Mouse (Mus musculus): Measurements from ENCODE around the gene Dok4.
"Not testable (repeated sequence)": the region's sequence is repeated elsewhere in the genome, so short reads cannot be mapped to it uniquely, and the experiment has no call there.

The Dok4 gene

GRCm38 (mm10) chr8:94841183-94841582 is 34.9 kb downstream of the Dok4 start:
- DNase-seq (ENCODE audit: low spot score in 2 of 2) = no peak

GRCm38 (mm10) chr8:94838600-94838999 is 37.5 kb downstream of the Dok4 start:
- peak in 1 of 2 experiments; percentile 68 for DNase-seq (ENCODE audit: low spot score in 2 of 2)

- DNase-seq (ENCODE audit: low spot score in 2 of 2) = peak; percentile 83 to 94
Measured at GRCm38 (mm10) chr8:94837662-94838574, 38.2 kb downstream of the Dok4 start, which contains the start of the genes Coq9 and Ciapin1. Gene Coq9, plus strand, starts transcription at chr8:94838321. Gene Ciapin1, minus strand, starts transcription at chr8:94838358.

- no peak for DNase-seq (ENCODE audit: low spot score in 2 of 2)
Measured at GRCm38 (mm10) chr8:94836456-94837240, 39.5 kb downstream of the Dok4 start.

- DNase-seq (ENCODE audit: low spot score in 2 of 2) = not testable (repeated sequence)
Measured at GRCm38 (mm10) chr8:94835751-94836150, 40.4 kb downstream of the Dok4 start.

- not testable (repeated sequence) for DNase-seq (ENCODE audit: low spot score in 2 of 2)
Measured at GRCm38 (mm10) chr8:94833901-94834405, 42.2 kb downstream of the Dok4 start.

- DNase-seq (ENCODE audit: low spot score in 2 of 2) = no peak
Measured at GRCm38 (mm10) chr8:94828284-94828683, 47.8 kb downstream of the Dok4 start.

- no peak for DNase-seq (ENCODE audit: low spot score in 2 of 2)
Measured at GRCm38 (mm10) chr8:94826210-94826609, 49.9 kb downstream of the Dok4 start.

GRCm38 (mm10) chr8:94825170-94825569 is 51.0 kb downstream of the Dok4 start:
- DNase-seq (ENCODE audit: low spot score in 2 of 2) = no peak

- peak in 1 of 2 experiments; percentile 65 for DNase-seq (ENCODE audit: low spot score in 2 of 2)
Measured at GRCm38 (mm10) chr8:94822637-94823560, 53.2 kb downstream of the Dok4 start.

GRCm38 (mm10) chr8:94821381-94821780 is 54.7 kb downstream of the Dok4 start:
- no peak for DNase-seq (ENCODE audit: low spot score in 2 of 2)

- DNase-seq (ENCODE audit: low spot score in 2 of 2) = no peak
Measured at GRCm38 (mm10) chr8:94820553-94820952, 55.6 kb downstream of the Dok4 start.

GRCm38 (mm10) chr8:94819671-94820179 is 56.4 kb downstream of the Dok4 start:
- no peak for DNase-seq (ENCODE audit: low spot score in 2 of 2)

GRCm38 (mm10) chr8:94817933-94818332 is 58.2 kb downstream of the Dok4 start:
- no peak for DNase-seq (ENCODE audit: low spot score in 2 of 2)

- DNase-seq (ENCODE audit: low spot score in 2 of 2) = no peak
Measured at GRCm38 (mm10) chr8:94814556-94814955, 61.6 kb downstream of the Dok4 start.
